Mouse (Mus musculus) layer of hippocampus, postnatal 25 days (tissue): ENCODE data around the gene Plod3. TPM values are rescaled to one million over a fixed set of nuclear protein-coding genes. Genes with fewer than 3 reads are reported as not detected.
"Not testable (repeated sequence)": the region's sequence is repeated elsewhere in the genome, so short reads cannot be mapped to it uniquely, and the experiment has no call there.

Source experiments
- DNase-seq, 2 experiments: peaks; one replicate each; pipeline ENCODE4 v3.0.0; 2022; ENCODE audit warnings: mixed read lengths in 2 of 2, low spot score in 1 of 2; ENCODE audit errors: extremely low spot score in 1 of 2
- total RNA-seq, 2 experiments: library from RNA; stranded (reverse); gene quantifications; 2 replicates each; pipeline ENCODE4 v1.2.3; 2021

The Plod3 gene
- 10 to 100 TPM; 35.0 to 39.8 TPM for total RNA-seq

DNA sequence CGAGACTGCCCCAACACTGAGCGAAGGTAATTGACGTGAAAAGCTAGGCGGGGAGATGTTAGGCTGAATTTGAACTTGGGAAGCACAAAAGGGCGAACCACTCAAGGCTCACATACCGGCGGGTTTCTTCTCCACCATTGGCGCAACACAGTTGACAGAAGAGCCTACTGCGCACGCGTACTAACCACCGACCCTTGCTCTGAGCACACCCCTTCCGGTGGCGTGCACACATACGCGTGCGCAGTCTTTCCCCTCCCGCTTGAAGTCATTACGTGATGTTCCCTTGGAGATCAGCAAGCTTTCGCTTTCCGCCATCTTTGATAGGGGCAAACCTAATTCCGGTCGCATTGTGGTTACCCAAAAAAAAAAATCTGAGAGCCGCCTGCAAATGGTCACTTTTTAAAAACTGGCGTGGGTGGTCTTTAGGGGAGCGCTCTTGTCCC lies at the start of gene Plod3:
Plod3 (plus strand) TSS at position 325 of the 443 bp plus-strand sequence.
- DNase-seq: peak; percentile 78 to 91

DNA sequence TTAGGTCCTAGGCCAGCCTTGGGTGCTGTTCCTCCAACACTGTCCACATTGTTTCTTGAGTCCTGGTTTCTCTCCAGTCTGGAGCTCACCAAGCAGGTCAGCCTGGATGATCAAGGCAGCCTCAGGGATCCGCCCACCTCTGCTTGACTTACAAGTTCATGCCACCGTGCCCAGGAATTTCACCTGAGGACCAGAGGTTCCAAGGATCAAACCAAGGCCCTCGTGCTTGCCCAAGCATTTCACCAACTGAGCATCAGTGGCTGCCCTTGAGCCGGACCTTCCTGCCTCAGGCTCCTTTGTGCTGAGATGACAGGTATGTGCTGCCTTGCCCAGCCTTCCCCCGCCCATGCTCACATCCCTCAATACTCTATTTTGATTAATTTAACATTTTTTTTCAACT lies 49.2 kb upstream of the Plod3 start:
- DNase-seq: no peak

DNA sequence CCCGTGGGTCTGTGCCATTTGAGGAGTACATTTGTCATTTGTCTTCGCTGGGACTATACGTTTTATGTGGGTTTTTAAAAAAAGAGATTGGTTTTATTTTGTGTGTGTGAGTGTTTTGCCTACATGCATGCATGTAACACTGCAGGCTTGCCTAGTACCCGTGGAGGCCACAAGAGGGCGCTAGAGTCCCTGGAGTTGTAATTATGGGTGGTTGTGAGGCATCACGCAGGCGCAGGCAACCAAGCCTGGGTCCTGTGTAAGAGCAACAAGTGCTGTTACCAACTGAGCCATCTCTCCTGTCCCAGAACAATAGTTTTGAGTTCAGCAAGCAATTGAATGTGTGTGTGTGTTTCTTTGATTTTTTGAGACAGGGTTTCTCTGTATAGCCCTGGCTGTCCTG lies 47.5 kb upstream of the Plod3 start:
- no peak for DNase-seq

DNA sequence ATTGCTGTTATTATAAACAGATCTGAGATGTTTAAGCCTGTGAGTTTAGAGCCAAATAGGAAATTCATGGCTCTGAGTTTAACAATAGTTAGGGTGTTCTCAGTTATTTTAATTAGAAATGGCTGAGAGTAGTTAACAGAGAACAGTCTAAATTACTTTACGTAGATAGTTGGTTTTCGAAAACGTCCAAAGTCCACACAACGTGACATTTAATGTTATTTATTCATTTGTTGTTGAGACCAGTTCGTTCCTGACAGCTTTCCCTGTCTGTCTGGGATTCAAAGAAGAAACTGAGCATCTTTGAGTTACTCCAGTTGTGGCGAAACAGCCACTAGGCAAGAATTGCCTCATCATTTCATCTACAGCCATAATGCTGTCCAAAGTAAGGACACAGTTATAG lies 46.8 kb upstream of the Plod3 start:
- not testable (repeated sequence) for DNase-seq

DNA sequence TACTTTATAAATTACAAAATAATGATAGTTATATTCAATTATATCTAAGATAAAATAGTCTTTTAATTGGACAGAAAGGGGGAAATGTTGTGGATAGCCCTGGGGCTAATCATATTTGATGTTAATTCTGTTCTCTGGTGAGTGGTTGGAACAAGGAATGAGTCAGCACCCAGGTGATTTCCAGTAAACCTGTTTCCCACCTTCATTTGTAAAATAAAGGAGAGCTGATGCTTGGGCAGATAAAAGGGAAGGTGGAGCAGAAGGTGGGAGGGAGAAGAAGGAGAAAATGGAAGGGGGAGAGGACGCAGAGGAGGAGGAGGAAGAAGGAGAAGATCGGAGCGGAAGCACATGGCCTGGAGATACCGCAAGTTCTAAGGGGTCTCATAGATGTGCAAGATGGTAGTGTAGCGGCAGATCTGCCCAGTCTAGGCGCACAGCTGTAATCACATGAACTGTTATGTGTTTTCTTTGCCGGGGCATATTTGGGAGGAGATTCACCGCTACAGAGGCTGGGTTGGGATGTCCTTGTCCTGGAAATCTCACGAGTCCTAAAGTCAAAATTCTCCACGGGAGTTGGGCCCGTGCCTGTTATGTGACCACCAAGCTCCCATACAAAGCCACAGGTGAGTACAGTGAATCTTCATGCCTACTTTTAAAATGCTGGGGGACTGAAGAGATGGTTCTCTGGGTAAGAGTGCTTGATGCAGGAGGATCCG lies 45.8 kb upstream of the Plod3 start:
- no peak for DNase-seq

DNA sequence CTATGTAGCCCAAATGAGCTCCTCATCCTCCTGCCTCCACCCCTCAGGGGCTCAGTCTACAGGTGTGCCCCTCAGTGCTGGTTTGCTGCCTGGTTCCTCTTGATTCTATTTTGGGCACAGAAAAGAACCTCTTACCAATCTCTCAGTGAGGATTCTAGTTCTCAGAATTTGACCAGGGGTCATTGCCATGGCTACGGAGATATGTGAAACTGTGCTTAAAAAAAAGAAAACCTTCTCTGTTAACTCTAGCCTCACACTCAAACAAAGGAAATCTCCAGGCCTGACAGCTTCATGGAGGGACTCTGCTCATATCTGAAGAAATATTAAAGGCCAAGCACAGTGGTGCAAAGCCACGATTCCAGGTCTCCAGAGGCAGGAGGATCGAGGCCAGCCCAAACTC lies 44.0 kb upstream of the Plod3 start:
- no peak for DNase-seq

DNA sequence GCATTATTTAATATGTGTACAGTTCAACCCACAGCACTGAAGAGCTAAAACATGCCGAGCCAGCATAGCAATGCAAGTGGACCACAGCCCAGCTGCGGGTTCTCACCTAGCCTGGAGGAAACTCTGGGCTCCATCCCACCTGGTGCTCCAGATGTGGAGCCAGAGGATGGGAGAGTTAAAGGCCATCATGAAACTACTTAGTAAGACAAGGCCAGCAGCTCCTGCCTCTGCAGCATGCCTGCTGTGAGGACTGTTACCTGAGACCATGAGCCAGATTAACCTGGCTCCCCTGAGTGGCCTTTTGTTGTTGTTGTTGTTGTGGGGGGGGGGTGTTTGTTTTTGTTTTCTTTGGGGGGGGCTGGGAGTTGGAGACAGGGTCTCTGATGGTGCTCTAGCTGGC lies 43.4 kb upstream of the Plod3 start:
- no peak for DNase-seq

DNA sequence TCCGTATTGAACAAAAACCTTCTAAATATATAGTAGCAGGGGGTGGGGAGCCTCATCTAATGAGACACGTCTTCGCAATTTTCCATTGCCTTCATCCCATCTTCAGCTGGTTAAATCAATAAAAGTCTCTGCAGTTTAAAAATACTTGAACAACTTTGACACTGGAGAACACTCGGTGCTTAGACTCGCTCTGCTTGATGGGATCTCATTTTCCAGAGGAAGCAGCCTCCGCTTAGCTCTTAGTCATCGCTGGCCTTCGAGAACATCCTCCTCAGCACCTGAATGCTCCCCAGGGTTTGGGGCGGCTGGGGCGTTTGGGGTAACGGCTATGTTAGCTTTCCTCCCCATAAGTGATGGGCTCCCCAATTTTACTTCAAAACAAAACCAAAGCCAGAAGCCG lies 41.7 kb upstream of the Plod3 start:
- no peak for DNase-seq

DNA sequence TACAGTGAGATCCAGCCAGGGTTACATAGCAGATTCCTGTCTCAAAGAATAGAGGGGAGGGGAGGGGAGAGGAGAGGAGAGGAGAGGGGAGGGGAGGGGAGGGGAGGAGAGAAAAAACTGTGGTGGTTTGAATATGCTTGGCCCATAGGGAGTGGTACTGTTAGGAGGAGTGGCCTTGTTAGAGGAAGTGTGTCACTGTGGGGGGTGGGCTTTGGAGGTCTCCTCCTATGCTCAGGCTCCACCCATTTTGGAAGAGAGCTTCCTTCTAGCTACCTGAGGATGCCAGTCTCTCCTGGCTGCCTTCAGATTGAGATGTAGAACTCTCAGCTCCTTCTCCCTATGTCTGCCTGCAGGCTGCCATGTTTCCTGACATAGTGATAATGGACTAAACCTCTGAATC lies 38.9 kb upstream of the Plod3 start:
- no peak for DNase-seq

DNA sequence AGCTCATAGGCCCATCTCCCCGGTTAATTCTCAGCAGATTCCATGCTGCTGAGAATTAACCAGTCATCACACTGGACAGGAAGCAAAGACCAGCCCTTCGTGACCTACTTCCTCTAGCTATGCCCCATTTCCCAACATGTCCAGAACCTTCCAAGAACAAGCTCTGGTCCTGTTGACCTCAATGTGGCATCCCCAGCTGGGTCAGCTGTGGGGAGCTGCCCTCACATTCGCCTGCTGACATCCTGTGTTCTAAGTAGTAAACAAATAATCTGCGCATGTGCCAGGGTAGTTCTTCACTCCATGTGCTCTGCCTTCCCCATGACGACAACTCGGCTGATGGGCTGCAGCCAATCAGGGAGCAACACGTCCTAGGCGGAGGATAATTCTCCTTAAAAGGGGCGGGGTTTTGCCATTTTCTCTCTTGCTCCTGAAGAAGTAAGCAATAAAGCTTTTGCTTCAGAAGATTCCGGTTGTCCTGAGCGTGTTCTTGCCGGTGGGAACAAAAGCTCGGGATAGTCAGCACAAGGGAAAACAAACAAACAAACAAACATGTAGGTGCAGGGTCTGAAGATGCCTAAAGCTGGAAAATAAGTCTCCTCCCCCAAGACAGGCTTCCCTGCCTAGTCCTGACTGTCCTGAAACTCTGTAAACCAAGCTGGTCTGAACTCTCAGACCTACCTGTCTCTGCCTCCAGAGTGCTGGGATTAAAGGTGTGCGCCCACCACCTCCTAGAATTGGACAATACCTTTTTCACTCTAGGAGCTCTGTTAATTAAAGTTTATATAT lies 37.1 kb upstream of the Plod3 start:
- DNase-seq: not testable (repeated sequence)

DNA sequence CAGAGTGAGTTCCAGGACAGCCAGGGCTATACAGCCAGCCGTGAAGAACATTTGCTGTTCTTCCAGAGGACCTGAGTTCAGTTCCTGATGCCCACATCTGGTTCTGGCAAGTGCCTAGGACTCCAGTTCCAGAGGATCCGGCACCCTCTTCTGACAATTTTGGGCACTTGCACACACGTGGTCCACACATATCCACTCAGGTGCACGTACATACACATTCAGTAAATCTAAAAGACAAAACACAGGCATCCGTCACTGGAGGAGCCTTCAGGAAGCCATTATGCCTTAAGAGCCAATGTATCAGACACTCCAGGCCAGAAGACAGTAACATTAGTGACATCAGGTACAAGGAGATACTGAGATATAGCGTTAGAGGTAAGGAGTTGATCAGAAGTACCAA lies 36.3 kb upstream of the Plod3 start:
- no peak for DNase-seq

DNA sequence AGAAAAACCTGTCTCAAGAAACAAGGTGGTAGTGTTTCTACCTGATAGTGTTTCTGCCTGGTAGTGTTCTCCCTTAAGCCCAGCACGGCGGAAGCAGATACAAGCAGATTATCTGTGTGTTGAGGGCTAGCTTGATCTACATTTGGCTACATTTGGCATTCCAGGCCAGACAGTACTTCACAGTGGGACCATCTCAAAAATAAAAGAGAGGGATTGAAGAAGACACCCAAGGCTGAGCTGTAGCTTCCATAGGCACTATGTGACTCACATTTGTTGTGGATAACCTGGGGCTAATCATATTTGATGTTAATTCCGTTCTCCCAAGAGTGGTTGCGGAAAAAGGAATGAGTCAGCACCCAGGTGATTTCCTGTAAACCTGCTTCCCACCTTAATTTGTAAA lies 34.7 kb upstream of the Plod3 start:
- DNase-seq: no peak

DNA sequence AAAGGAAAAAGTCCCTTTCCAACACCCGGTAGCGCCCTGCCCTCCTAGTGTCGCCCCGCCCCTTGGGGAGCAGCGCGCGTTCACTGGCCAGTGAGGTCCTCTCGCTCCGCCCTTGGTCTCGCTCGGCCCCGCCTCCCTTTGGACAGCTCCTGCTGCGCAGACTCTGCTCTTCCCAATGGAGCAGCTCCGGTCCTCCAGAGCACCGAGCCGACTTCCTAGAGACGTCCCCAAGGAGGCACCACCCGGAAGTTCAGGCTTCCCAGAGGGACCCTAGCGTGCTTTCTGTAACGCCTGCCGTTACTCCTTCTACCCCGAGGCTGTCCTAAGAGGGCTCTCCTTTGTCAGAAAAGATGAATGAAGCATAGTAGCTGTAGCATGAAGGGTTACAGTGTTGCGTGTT lies 33.8 kb upstream of the Plod3 start, which contains the start of gene Fis1:
Fis1 (plus strand) TSS at position 261 of the 400 bp plus-strand sequence.
- DNase-seq: peak; percentile 80 to 93

DNA sequence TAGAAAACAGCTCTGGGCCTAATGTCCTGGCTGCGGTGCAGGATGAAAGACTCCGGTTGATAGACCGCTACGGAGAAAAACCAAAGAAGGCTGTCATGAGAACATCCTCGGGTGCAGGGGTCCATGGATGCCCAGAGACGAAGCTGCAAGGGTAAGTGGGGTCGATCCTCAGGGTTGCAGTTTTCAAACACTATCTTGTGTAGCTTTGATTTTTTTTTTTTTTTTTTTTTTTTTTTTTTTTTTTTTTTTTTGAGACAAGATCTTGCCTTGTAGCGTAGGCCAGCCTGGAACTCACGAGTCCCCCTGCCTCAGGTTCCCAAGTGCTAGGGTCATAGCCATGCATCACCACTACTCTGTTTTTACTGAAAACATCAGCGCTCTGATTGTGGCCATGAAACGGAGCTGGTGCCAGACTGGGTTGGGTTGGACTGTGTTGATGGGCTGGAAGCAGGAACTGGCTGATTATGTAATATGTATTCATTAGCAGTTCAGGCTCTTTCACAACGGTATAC lies 33.3 kb upstream of the Plod3 start:
- peak in 1 of 2 experiments; percentile 39 for DNase-seq

DNA sequence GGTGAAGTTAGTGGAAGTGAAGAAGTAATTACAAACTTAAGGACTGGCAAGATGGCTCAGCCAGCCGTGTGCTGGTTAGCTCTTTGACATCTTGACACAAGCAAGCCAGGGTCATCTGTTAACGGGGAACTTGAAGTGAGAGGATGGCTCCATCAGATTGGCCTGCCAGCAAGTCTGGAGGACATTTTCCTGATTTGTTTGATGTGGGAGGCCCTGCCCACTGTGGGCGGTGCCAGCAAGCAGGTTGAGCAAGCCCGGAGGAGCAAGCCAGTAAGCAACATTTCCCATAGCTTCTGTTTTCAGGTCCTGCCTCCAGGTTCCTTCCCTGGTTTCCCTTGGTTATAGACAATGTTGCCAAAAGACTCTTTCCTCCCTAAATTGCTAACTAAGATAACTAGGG lies 31.2 kb upstream of the Plod3 start:
- DNase-seq: no peak

DNA sequence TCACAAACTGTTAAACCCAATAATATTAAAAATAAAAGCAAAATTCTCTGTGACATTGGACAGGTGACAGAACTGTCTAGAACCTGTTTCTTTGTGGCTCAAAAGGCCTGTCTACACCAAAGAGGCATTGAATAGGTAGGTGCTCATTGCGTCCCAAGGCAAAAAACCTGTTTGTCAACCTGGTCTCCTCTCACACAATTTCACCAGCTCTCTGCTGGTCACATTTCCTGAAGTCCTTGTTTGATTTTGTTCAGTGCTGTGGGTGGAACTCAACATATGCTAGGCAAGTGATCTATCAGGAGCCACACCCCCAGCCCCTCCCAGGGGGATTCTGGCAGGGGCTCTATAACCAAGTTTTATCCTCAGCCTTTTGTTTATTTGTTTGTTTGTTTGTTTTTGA lies 29.6 kb upstream of the Plod3 start:
- no peak for DNase-seq

DNA sequence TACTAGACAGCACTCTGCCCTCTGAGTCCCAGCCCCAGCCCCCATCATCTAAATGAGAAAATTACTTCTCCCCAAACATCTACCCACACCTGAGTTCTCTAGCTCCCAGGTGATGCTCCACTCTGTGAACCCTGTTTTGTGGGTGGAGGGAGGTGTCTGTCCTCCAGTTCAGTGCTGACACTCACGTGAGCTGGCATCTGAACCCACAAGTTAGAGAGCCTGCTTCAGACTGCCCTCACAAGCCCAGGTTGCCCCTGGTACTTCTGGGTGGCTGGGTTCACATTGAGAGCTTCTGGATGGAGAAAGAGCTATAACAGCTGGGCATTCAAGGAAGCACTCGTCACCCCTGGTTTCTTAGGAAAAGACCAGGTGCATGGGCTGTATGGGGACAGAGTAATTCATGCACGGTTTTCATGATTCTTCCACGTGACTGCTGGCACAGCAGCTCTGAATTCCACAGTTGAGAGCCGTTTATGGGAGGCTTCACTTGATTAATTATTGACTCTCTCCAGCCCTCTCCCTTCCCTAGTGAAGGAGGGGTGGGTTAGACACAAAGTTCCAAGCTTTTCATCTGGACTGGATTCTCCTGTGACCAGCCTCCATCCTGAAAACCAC lies 27.7 kb upstream of the Plod3 start:
- no peak for DNase-seq

DNA sequence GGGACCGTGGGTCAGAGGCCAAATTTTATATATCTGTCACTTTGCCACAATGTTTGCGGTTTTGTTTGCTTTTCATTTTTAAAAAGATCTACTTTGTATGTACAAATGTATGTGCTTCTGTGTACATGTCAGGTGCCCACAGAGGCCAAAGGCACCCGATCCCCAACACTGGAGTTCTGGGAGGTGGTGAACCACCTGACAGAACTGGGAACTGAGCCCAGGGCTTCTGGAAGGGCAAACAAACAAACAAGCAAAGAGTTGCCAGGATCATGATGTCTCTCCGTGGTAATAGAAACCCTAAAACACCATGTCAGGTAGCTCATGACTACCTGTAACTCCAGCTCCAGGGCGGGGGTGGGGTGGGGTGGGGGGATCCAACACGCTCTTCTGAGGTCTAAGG lies 26.8 kb upstream of the Plod3 start:
- no peak for DNase-seq

DNA sequence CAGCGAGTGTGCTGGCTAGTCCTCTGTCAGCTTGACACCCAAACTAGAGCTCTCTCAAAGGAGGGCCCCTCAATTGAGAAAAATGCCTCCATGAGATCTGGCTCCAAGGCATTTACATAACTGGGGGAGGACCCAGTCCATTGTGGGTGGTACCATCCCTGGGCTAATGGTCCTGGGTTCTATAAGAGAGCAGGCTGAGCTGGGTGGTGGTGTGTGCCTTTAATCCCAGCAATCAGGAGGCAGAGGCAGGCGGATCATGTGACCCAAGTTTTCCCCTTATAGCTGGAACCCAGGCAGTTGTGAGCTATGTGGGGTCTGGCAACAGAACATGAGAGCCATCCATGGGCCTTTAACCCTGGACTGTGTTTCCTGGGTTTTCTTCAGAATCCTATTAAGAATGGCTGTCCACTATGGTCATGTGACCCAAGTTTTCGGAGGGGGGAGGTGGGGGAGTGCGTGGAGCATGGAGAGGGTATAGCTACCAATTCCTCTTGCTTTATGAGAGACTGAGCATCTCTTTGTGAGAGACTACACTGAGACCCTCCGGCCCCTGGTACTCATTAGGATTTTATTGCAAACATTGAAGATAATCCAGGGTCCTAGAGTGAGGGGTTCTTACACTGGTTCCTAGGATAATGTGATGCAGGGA lies 25.4 kb upstream of the Plod3 start:
- no peak for DNase-seq

DNA sequence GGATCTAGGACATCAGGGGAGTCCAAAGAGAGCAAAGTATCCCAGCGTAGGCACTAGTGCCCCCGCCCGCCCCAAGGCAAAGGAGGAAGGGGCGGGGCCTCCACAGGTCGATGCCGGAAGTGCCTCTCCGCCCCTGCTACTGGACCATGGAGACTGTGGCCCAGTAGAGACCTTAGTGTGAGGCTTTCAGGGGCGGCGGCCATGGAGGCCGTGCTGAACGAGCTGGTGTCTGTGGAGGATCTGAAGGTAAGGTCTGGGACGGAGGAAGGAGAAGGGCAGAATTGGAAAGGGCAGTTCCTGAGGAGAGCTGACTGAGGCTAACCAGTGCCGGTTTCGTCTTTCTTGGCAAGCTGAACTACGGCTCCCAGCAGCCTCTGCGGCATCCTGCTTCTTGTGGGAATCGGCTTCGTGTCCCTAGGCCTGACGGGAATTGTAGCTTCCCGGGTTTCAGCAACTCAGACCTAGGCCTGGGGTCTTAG lies 24.8 kb upstream of the Plod3 start:
- peak; percentile 72 to 92 for DNase-seq

DNA sequence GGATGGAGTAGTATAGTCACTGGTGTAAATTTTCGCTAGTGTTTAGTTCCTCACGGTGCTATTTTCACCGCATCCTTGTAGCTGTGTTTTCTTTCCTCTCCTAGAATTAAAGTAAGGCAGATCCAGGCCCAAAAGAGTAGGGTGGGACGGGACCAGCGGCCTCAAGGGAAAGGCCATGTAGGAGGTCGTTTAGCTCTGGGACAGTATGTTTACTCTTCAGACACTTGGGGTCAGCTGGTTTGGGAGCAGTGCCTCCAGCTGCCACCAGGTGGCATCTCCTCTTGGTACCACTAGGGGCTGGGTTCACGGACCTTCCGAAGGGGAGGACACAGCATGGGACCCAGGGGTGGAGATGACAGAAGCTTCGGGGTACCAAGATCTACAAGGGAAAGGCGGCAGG lies 24.3 kb upstream of the Plod3 start:
- DNase-seq: peak; percentile 64 to 79
